Mouse (Mus musculus): Measurements from ENCODE around the gene Marveld2. TPM values are rescaled to one million over a fixed set of nuclear protein-coding genes. Genes with fewer than 3 reads are reported as not detected.

Gene Marveld2
- polyA plus RNA-seq, 1 experiment from 2014 or later: 14.0 TPM

- H3K9me3 ChIP-seq (replicated peaks): no peaks in the 10 kb centered on the region
- H3K4me3 ChIP-seq (replicated peaks): peak overlapping the region; percentile 63
- peak overlapping the region; percentile 61; the same call in 1 of the 2 replicates for H3K9ac ChIP-seq
- ATAC-seq (replicated peaks; ENCODE audit: low FRiP score): peak; percentile 15; the same call in 1 of the 2 replicates
- H3K36me3 ChIP-seq: no peaks in the 10 kb centered on the region
- H3K27me3 ChIP-seq: peaks cover 53% of the 10 kb centered on the region
- H3K4me1 ChIP-seq: peaks cover 23% of the 10 kb centered on the region
- peak overlapping the region; percentile 94 for H3K4me2 ChIP-seq
- 5% methylated on average over 12 of the region's 12 CpGs for WGBS
- H3K27ac ChIP-seq: peak overlapping the region; percentile 80; the same call in 1 of the 2 replicates
Observed at GRCm38 (mm10) chr13:100553042-100553437, 63.7 kb downstream of the Marveld2 start.

GRCm38 (mm10) chr13:100552369-100553041 is 64.3 kb downstream of the Marveld2 start, which contains the start of gene Ocln:
Gene Ocln (minus strand): TSS chr13:100552718.
- Histone ChIP-seq H3K27ac (peak within 1 kb of the TSS; percentile 80), H3K4me1 (peaks cover 23% of the 10 kb centered on the region), H3K4me2 (peak within 1 kb of the TSS; percentile 94), H3K27me3 (peaks cover 53% of the 10 kb centered on the region), H3K4me3 (replicated peaks) (peak within 1 kb of the TSS; percentile 63), H3K9me3 (replicated peaks) (no peaks in the 10 kb centered on the region), H3K36me3 (no peaks in the 10 kb centered on the region), H3K9ac (peak within 1 kb of the TSS; percentile 61)
- peak; percentile 84 for ATAC-seq (replicated peaks; ENCODE audit: low FRiP score)
- under 1% methylated on average over 44 of the region's 45 CpGs for WGBS

- ATAC-seq (replicated peaks; ENCODE audit: low FRiP score): peak; percentile 24
- Histone ChIP-seq H3K36me3 (no peaks in the 10 kb centered on the region), H3K4me2 (peak overlapping the region; percentile 94), H3K9ac (peak overlapping the region; percentile 61), H3K27me3 (peaks cover 53% of the 10 kb centered on the region), H3K4me3 (replicated peaks) (peak overlapping the region; percentile 63), H3K9me3 (replicated peaks) (no peaks in the 10 kb centered on the region), H3K27ac (peak overlapping the region; percentile 80), H3K4me1 (peaks cover 23% of the 10 kb centered on the region)
- WGBS: under 1% methylated on average over 35 of the region's 35 CpGs
Observed at GRCm38 (mm10) chr13:100552009-100552368, 64.8 kb downstream of the Marveld2 start.

- peak overlapping the region; percentile 63 for H3K4me3 ChIP-seq (replicated peaks)
- H3K9me3 ChIP-seq (replicated peaks): no peaks in the 10 kb centered on the region; the same call in 1 of the 2 replicates
- H3K4me1 ChIP-seq: peaks cover 23% of the 10 kb centered on the region
- peak overlapping the region; percentile 94 for H3K4me2 ChIP-seq
- H3K27ac ChIP-seq: peak overlapping the region; percentile 80
- peaks cover 53% of the 10 kb centered on the region for H3K27me3 ChIP-seq
- peak; percentile 46; the same call in 1 of the 2 replicates for ATAC-seq (replicated peaks; ENCODE audit: low FRiP score)
- peak overlapping the region; percentile 61 for H3K9ac ChIP-seq
- H3K36me3 ChIP-seq: no peaks in the 10 kb centered on the region
- under 1% methylated on average over 41 of the region's 41 CpGs for whole genome bisulfite sequencing
Observed at GRCm38 (mm10) chr13:100551371-100552008, 65.3 kb downstream of the Marveld2 start.

GRCm38 (mm10) chr13:100547269-100547668 is 69.5 kb downstream of the Marveld2 start:
- peaks cover 14% of the 10 kb centered on the region for H3K4me1 ChIP-seq
- 76% methylated on average over 5 of the region's 5 CpGs for WGBS
- ATAC-seq (replicated peaks; ENCODE audit: low FRiP score): no peak
- no peaks in the 10 kb centered on the region for H3K36me3 ChIP-seq
- H3K9me3 ChIP-seq (replicated peaks): no peaks in the 10 kb centered on the region; the same call in 1 of the 2 replicates
- H3K4me3 ChIP-seq (replicated peaks): no peak overlapping the region
- H3K27me3 ChIP-seq: peaks cover 25% of the 10 kb centered on the region
- H3K4me2 ChIP-seq: no peak overlapping the region
- no peak overlapping the region for H3K27ac ChIP-seq
- H3K9ac ChIP-seq: no peak overlapping the region

Other genes with a start within 250 kb of the Marveld2 start
- not detected in 2 replicates for gene Naip1, start 164.1 kb downstream of the Marveld2 start, polyA plus RNA-seq (2015; fragmentation: Nextera tagmentation; extraction: Ambion mirVana)
- 81.4 and 82.1 TPM in 2 replicates for gene Gtf2h2, start 124.4 kb downstream of the Marveld2 start, polyA plus RNA-seq (2015; fragmentation: Nextera tagmentation; extraction: Ambion mirVana)
- 26.1 and 27.4 TPM in 2 replicates for gene Ocln, start 64.3 kb downstream of the Marveld2 start, polyA plus RNA-seq (2015; fragmentation: Nextera tagmentation; extraction: Ambion mirVana)
- gene Ak6, start 34.0 kb upstream of the Marveld2 start, polyA plus RNA-seq (2015; fragmentation: Nextera tagmentation; extraction: Ambion mirVana): 268 and 298 TPM in 2 replicates
- 21.0 and 24.0 TPM in 2 replicates for gene Rad17, start 34.1 kb upstream of the Marveld2 start, polyA plus RNA-seq (2015; fragmentation: Nextera tagmentation; extraction: Ambion mirVana)
- gene Taf9, start 34.6 kb upstream of the Marveld2 start, polyA plus RNA-seq (2015; fragmentation: Nextera tagmentation; extraction: Ambion mirVana): 13.7 and 13.9 TPM in 2 replicates
- 6.3 and 8.0 TPM in 2 replicates for gene Ccdc125, start 52.7 kb upstream of the Marveld2 start, polyA plus RNA-seq (2015; fragmentation: Nextera tagmentation; extraction: Ambion mirVana)
- 106 and 107 TPM in 2 replicates for gene Cdk7, start 114.0 kb upstream of the Marveld2 start, polyA plus RNA-seq (2015; fragmentation: Nextera tagmentation; extraction: Ambion mirVana)
- 171 and 186 TPM in 2 replicates for gene Mrps36, start 127.7 kb upstream of the Marveld2 start, polyA plus RNA-seq (2015; fragmentation: Nextera tagmentation; extraction: Ambion mirVana)
- 39.0 and 42.7 TPM in 2 replicates for gene Cenph, start 158.9 kb upstream of the Marveld2 start, polyA plus RNA-seq (2015; fragmentation: Nextera tagmentation; extraction: Ambion mirVana)
- gene Ccnb1, start 169.6 kb upstream of the Marveld2 start, polyA plus RNA-seq (2015; fragmentation: Nextera tagmentation; extraction: Ambion mirVana): 256 and 259 TPM in 2 replicates
- 55.7 and 56.8 TPM in 2 replicates for gene Slc30a5, start 216.5 kb upstream of the Marveld2 start, polyA plus RNA-seq (2015; fragmentation: Nextera tagmentation; extraction: Ambion mirVana)

Data from kidney, embryonic 15.5 days (tissue).